Mouse (Mus musculus) fibroblast of lung, adult 2 months (primary cell): ENCODE data around the gene Krtap4-6.
"Not testable (repeated sequence)": the region's sequence is repeated elsewhere in the genome, so short reads cannot be mapped to it uniquely, and the experiment has no call there.

ENCODE experiments used
- DNase-seq: peaks from one replicate; pipeline ENCODE4 v3.0.0-alpha.2; 2011; ENCODE audit warnings: low read depth

Gene Krtap4-6

GRCm38 (mm10) chr11:99665860-99666259 lies at the start of gene Krtap4-6:
Gene Krtap4-6, minus strand, starts transcription at chr11:99665960.
- no peak for DNase-seq

- DNase-seq = no peak
Measured at GRCm38 (mm10) chr11:99690463-99690862, 24.7 kb upstream of the Krtap4-6 start, which contains the start of gene Gm14190. Gene Gm14190, minus strand, starts transcription at chr11:99690740.

- not testable (repeated sequence) for DNase-seq
Measured at GRCm38 (mm10) chr11:99685235-99685634, 19.5 kb upstream of the Krtap4-6 start.

- no peak for DNase-seq
Measured at GRCm38 (mm10) chr11:99683481-99683880, 17.7 kb upstream of the Krtap4-6 start.

- no peak for DNase-seq
Measured at GRCm38 (mm10) chr11:99662802-99663201, 3.0 kb downstream of the Krtap4-6 start.

- DNase-seq = no peak
Measured at GRCm38 (mm10) chr11:99659256-99659655, 6.5 kb downstream of the Krtap4-6 start.

GRCm38 (mm10) chr11:99658467-99659010 lies 7.2 kb downstream of the Krtap4-6 start, which contains the start of gene Gm11563:
Gene Gm11563, minus strand, starts transcription at chr11:99658960.
- DNase-seq = not testable (repeated sequence)

GRCm38 (mm10) chr11:99657051-99657450 lies 8.7 kb downstream of the Krtap4-6 start:
- DNase-seq = no peak

GRCm38 (mm10) chr11:99650136-99650535 lies 15.6 kb downstream of the Krtap4-6 start, which contains the start of gene Gm11555:
Gene Gm11555, minus strand, starts transcription at chr11:99650236.
- DNase-seq = no peak

- no peak for DNase-seq
Measured at GRCm38 (mm10) chr11:99646444-99646843, 19.3 kb downstream of the Krtap4-6 start.

- no peak for DNase-seq
Measured at GRCm38 (mm10) chr11:99644351-99644750, 21.4 kb downstream of the Krtap4-6 start.

- not testable (repeated sequence) for DNase-seq
Measured at GRCm38 (mm10) chr11:99643635-99644139, 22.1 kb downstream of the Krtap4-6 start, which contains the start of gene Krtap4-7. Gene Krtap4-7, minus strand, starts transcription at chr11:99644089.

GRCm38 (mm10) chr11:99640926-99641325 lies 24.8 kb downstream of the Krtap4-6 start:
- DNase-seq = no peak

- no peak for DNase-seq
Measured at GRCm38 (mm10) chr11:99637086-99637485, 28.7 kb downstream of the Krtap4-6 start.

- no peak for DNase-seq
Measured at GRCm38 (mm10) chr11:99634653-99635134, 31.1 kb downstream of the Krtap4-6 start, which contains the start of gene Krtap4-2. Gene Krtap4-2, minus strand, starts transcription at chr11:99635084.

- DNase-seq = no peak
Measured at GRCm38 (mm10) chr11:99633293-99633692, 32.5 kb downstream of the Krtap4-6 start.

- no peak for DNase-seq
Measured at GRCm38 (mm10) chr11:99630890-99631289, 34.9 kb downstream of the Krtap4-6 start.

GRCm38 (mm10) chr11:99628138-99628537 lies 37.6 kb downstream of the Krtap4-6 start, which contains the start of gene Krtap4-1:
Gene Krtap4-1, minus strand, starts transcription at chr11:99628238.
- no peak for DNase-seq

GRCm38 (mm10) chr11:99620335-99620734 lies 45.4 kb downstream of the Krtap4-6 start, which contains the start of gene Gm11562:
Gene Gm11562, minus strand, starts transcription at chr11:99620435.
- no peak for DNase-seq
